Comparison of ENCODE assay signal across 8 mouse cellular contexts in genomic region chr9:109055271-109056030, GRCm38 (mm10). TPM values are rescaled to one million over a fixed set of nuclear protein-coding genes. Genes with fewer than 3 reads are reported as not detected.
A peak's percentile ranks its signal among the peaks of the same experiment; 100 is the strongest.
DNase-seq lines count a peak whose midpoint lies in the region; ATAC-seq and TF ChIP-seq lines count a peak whose summit lies in the region.

No protein-coding gene starts in this region.

- WGBS in heart, embryonic 14.5 days, result 88% methylated on average over 12 of the region's 12 CpGs
- WGBS in forebrain, embryonic 15.5 days, result 89% methylated on average over 12 of the region's 12 CpGs
- WGBS in liver, embryonic 16.5 days (ENCODE audit: insufficient replicate concordance), result 79% methylated on average over 12 of the region's 12 CpGs

- peaks cover 59% of the 10 kb centered on the region for H3K36me3 ChIP-seq in heart, embryonic 14.5 days (ENCODE audit: control insufficient read depth, insufficient read depth, low read length)
- H3K36me3 ChIP-seq in G1E (replicated peaks), result peaks cover 72% of the 10 kb centered on the region
- peaks cover 25% of the 10 kb centered on the region for H3K36me3 ChIP-seq in forebrain, embryonic 15.5 days
- no peaks in the 10 kb centered on the region for H3K36me3 ChIP-seq in liver, embryonic 16.5 days (ENCODE audit: control insufficient read depth, insufficient read depth)

- no peak for TF ChIP-seq CTCF in G1E (IDR thresholded peaks at IDR 0.05; ENCODE audit: low read depth, low read length)

- H3K4me3 ChIP-seq in heart, embryonic 14.5 days (ENCODE audit: control insufficient read depth in 1 of 2, insufficient read depth in 1 of 2, low read depth in 1 of 2, low read length in 2 of 2), result peak overlapping the region; percentile 26 to 33
- peak overlapping the region; percentile 67 for H3K4me3 ChIP-seq in G1E (ENCODE audit: low read depth, low read length)
- peak overlapping the region; percentile 32 for H3K4me3 ChIP-seq in forebrain, embryonic 15.5 days
- H3K4me3 ChIP-seq in liver, embryonic 16.5 days (ENCODE audit: low read depth, low read length), result peak overlapping the region; percentile 46

- H3K4me2 ChIP-seq in heart, embryonic 14.5 days (ENCODE audit: low read length), result peak overlapping the region; percentile 61
- peak overlapping the region; percentile 38 for H3K4me2 ChIP-seq in forebrain, embryonic 15.5 days (replicated peaks)
- H3K4me2 ChIP-seq in liver, embryonic 16.5 days (ENCODE audit: low read depth, low read length), result peak overlapping the region; percentile 56

- peak overlapping the region; percentile 45 to 75 for H3K27ac ChIP-seq in heart, embryonic 14.5 days (replicated peaks in 1 of 2; ENCODE audit: control insufficient read depth in 1 of 2, insufficient read depth in 1 of 2, low read depth in 2 of 2, low read length in 2 of 2)
- H3K27ac ChIP-seq in forebrain, embryonic 15.5 days (replicated peaks), result peak overlapping the region; percentile 53; the same call in 1 of the 2 replicates
- H3K27ac ChIP-seq in liver, embryonic 16.5 days (ENCODE audit: low read length), result 0 out of 2 replicates have a peak overlapping the region, but pooled peaks have one; percentile 41

- no peak for DNase-seq in heart, adult 8-10 months (ENCODE audit: low spot score)
- DNase-seq in G1E (ENCODE audit: low spot score), result no peak
- DNase-seq in MN1 (ENCODE audit: low spot score), result no peak
- no peak for DNase-seq in right cerebral cortex, postnatal 36 days (ENCODE audit: low spot score in 2 of 2)

- no peaks in the 10 kb centered on the region for H3K27me3 ChIP-seq in heart, embryonic 14.5 days (ENCODE audit: control insufficient read depth, insufficient read depth, low read length)
- H3K27me3 ChIP-seq in G1E (ENCODE audit: insufficient read depth, low read length), result no peaks in the 10 kb centered on the region
- no peaks in the 10 kb centered on the region for H3K27me3 ChIP-seq in forebrain, embryonic 15.5 days
- H3K27me3 ChIP-seq in liver, embryonic 16.5 days (ENCODE audit: control insufficient read depth, insufficient read depth, low read depth, low read length), result no peaks in the 10 kb centered on the region

- peak overlapping the region; percentile 57 for H3K9ac ChIP-seq in heart, embryonic 14.5 days (ENCODE audit: low read length)
- peak overlapping the region; percentile 14; the same call in 1 of the 2 replicates for H3K9ac ChIP-seq in forebrain, embryonic 15.5 days (replicated peaks)
- peak overlapping the region; percentile 29 for H3K9ac ChIP-seq in liver, embryonic 16.5 days (ENCODE audit: low read depth, low read length)

- H3K9me3 ChIP-seq in heart, embryonic 14.5 days (ENCODE audit: control insufficient read depth, low read length), result no peaks in the 10 kb centered on the region
- no peaks in the 10 kb centered on the region for H3K9me3 ChIP-seq in G1E (replicated peaks)
- H3K9me3 ChIP-seq in forebrain, embryonic 15.5 days, result no peaks in the 10 kb centered on the region
- no peaks in the 10 kb centered on the region for H3K9me3 ChIP-seq in liver, embryonic 16.5 days (replicated peaks; ENCODE audit: control insufficient read depth, low read length)

- no peak for ATAC-seq in heart, embryonic 14.5 days (ENCODE audit: insufficient number of reproducible peaks, insufficient read depth, low FRiP score, low read depth)
- no peak for ATAC-seq in G1E (ENCODE audit: extremely low read depth, insufficient number of reproducible peaks, low FRiP score, poor library complexity, severe bottlenecking)
- ATAC-seq in forebrain, embryonic 15.5 days (replicated peaks), result no peak
- no peak for ATAC-seq in liver, embryonic 16.5 days (ENCODE audit: low read depth)
- no peak for ATAC-seq in megakaryocyte-erythroid progenitor cell, adult 5-6 weeks (replicated peaks; ENCODE audit: low FRiP score, low TSS enrichment, poor library complexity, severe bottlenecking)

- peaks cover 11 to 24% of the 10 kb centered on the region in 2 experiments for H3K4me1 ChIP-seq in heart, embryonic 14.5 days (ENCODE audit: control insufficient read depth in 2 of 2, insufficient read depth in 2 of 2, low read length in 2 of 2)
- H3K4me1 ChIP-seq in G1E (ENCODE audit: insufficient read depth, low read depth, low read length), result peaks cover 84% of the 10 kb centered on the region
- H3K4me1 ChIP-seq in forebrain, embryonic 15.5 days, result peaks cover 22% of the 10 kb centered on the region
- peaks cover 27% of the 10 kb centered on the region for H3K4me1 ChIP-seq in liver, embryonic 16.5 days (ENCODE audit: control insufficient read depth, low read depth, low read length)

RNA-seq across cellular contexts. Expression of gene Trex1, which starts 4.1 kb away (rescaled TPM):
- polyA plus RNA-seq in heart, embryonic 14.5 days (2014; fragmentation: Nextera tagmentation; extraction: Ambion mirVana), result 8.1 TPM in 2 replicates
- total RNA-seq in heart, adult 8-10 months (2022), result 10 to 100 TPM; 16.3 to 19.2 (median 17.6) TPM
- total RNA-seq in G1E (2014; fragmentation: Nextera tagmentation) (9.6 and 14.4 TPM in 2 replicates), G1E (2017) (12.2 and 19.6 TPM in 2 replicates)
- 15.1 and 27.4 TPM in 2 replicates for polyA plus RNA-seq in G1E (2012)
- polyA plus RNA-seq in forebrain, embryonic 15.5 days (2015; fragmentation: Nextera tagmentation; extraction: Ambion mirVana), result 16.5 and 16.7 TPM in 2 replicates
- 7.4 and 8.8 TPM in 2 replicates for polyA plus RNA-seq in liver, embryonic 16.5 days (2015; fragmentation: Nextera tagmentation; extraction: Ambion mirVana)
- total RNA-seq in megakaryocyte-erythroid progenitor cell, adult 5-6 weeks (2014; fragmentation: Nextera tagmentation), result 17.1 and 29.7 TPM in 2 replicates
- total RNA-seq in megakaryocyte-erythroid progenitor cell, adult 5-6 weeks (2017), result 4.7 and 5.1 TPM in 2 replicates

RNA-seq across cellular contexts. Expression of gene Shisa5, which starts 17.1 kb away (rescaled TPM):
- polyA plus RNA-seq in heart, embryonic 14.5 days (2014; fragmentation: Nextera tagmentation; extraction: Ambion mirVana), result 51.9 and 54.3 TPM in 2 replicates
- 10 to 100 TPM; 30.1 to 36.9 (median 33.7) TPM for total RNA-seq in heart, adult 8-10 months (2022)
- total RNA-seq in G1E (2014; fragmentation: Nextera tagmentation) (17.1 and 24.2 TPM in 2 replicates), G1E (2017) (50.0 and 50.6 TPM in 2 replicates)
- 207 and 259 TPM in 2 replicates for polyA plus RNA-seq in G1E (2012)
- 48.0 and 49.0 TPM in 2 replicates for polyA plus RNA-seq in forebrain, embryonic 15.5 days (2015; fragmentation: Nextera tagmentation; extraction: Ambion mirVana)
- polyA plus RNA-seq in liver, embryonic 16.5 days (2015; fragmentation: Nextera tagmentation; extraction: Ambion mirVana), result 20.9 and 23.2 TPM in 2 replicates
- 52.0 and 52.8 TPM in 2 replicates for total RNA-seq in megakaryocyte-erythroid progenitor cell, adult 5-6 weeks (2014; fragmentation: Nextera tagmentation)
- 37.6 and 74.5 TPM in 2 replicates for total RNA-seq in megakaryocyte-erythroid progenitor cell, adult 5-6 weeks (2017)

RNA-seq across cellular contexts. Expression of gene Atrip, which starts 18.5 kb away (rescaled TPM):
- polyA plus RNA-seq in heart, embryonic 14.5 days (2014; fragmentation: Nextera tagmentation; extraction: Ambion mirVana), result 17.5 and 19.9 TPM in 2 replicates
- total RNA-seq in heart, adult 8-10 months (2022), result 1 to 10 TPM; 8.1 to 9.4 (median 8.5) TPM
- total RNA-seq in G1E (2014; fragmentation: Nextera tagmentation) (16.4 and 17.9 TPM in 2 replicates), G1E (2017) (18.1 and 22.8 TPM in 2 replicates)
- 8.5 and 9.2 TPM in 2 replicates for polyA plus RNA-seq in G1E (2012)
- polyA plus RNA-seq in forebrain, embryonic 15.5 days (2015; fragmentation: Nextera tagmentation; extraction: Ambion mirVana), result 32.0 and 36.5 TPM in 2 replicates
- 8.5 and 8.8 TPM in 2 replicates for polyA plus RNA-seq in liver, embryonic 16.5 days (2015; fragmentation: Nextera tagmentation; extraction: Ambion mirVana)
- total RNA-seq in megakaryocyte-erythroid progenitor cell, adult 5-6 weeks (2014; fragmentation: Nextera tagmentation), result 14.9 and 26.3 TPM in 2 replicates
- 9.8 and 19.2 TPM in 2 replicates for total RNA-seq in megakaryocyte-erythroid progenitor cell, adult 5-6 weeks (2017)

RNA-seq across cellular contexts. Expression of gene Ccdc51, which starts 26.8 kb away (rescaled TPM):
- 13.9 and 14.0 TPM in 2 replicates for polyA plus RNA-seq in heart, embryonic 14.5 days (2014; fragmentation: Nextera tagmentation; extraction: Ambion mirVana)
- total RNA-seq in heart, adult 8-10 months (2022), result 10 to 100 TPM; 10.5 to 13.4 (median 12.7) TPM
- 4.7 and 5.0 TPM in 2 replicates for total RNA-seq in G1E (2014; fragmentation: Nextera tagmentation)
- 16.0 and 16.8 TPM in 2 replicates for total RNA-seq in G1E (2017)
- polyA plus RNA-seq in G1E (2012), result 8.0 and 8.8 TPM in 2 replicates
- 17.3 and 18.4 TPM in 2 replicates for polyA plus RNA-seq in forebrain, embryonic 15.5 days (2015; fragmentation: Nextera tagmentation; extraction: Ambion mirVana)
- 10.0 and 11.9 TPM in 2 replicates for polyA plus RNA-seq in liver, embryonic 16.5 days (2015; fragmentation: Nextera tagmentation; extraction: Ambion mirVana)
- total RNA-seq in megakaryocyte-erythroid progenitor cell, adult 5-6 weeks (2014; fragmentation: Nextera tagmentation), result 12.2 and 17.1 TPM in 2 replicates
- total RNA-seq in megakaryocyte-erythroid progenitor cell, adult 5-6 weeks (2017), result 14.2 and 16.6 TPM in 2 replicates

RNA-seq across cellular contexts. Expression of gene Tma7, which starts 26.9 kb away (rescaled TPM):
- polyA plus RNA-seq in heart, embryonic 14.5 days (2014; fragmentation: Nextera tagmentation; extraction: Ambion mirVana), result 611 and 670 TPM in 2 replicates
- total RNA-seq in heart, adult 8-10 months (2022), result 100 to 1,000 TPM; 220 to 257 (median 236) TPM
- total RNA-seq in G1E (2014; fragmentation: Nextera tagmentation) (133 and 230 TPM in 2 replicates), G1E (2017) (413 and 422 TPM in 2 replicates)
- 429 and 438 TPM in 2 replicates for polyA plus RNA-seq in G1E (2012)
- 568 and 598 TPM in 2 replicates for polyA plus RNA-seq in forebrain, embryonic 15.5 days (2015; fragmentation: Nextera tagmentation; extraction: Ambion mirVana)
- polyA plus RNA-seq in liver, embryonic 16.5 days (2015; fragmentation: Nextera tagmentation; extraction: Ambion mirVana), result 259 and 313 TPM in 2 replicates
- 418 and 530 TPM in 2 replicates for total RNA-seq in megakaryocyte-erythroid progenitor cell, adult 5-6 weeks (2014; fragmentation: Nextera tagmentation)
- 113 and 115 TPM in 2 replicates for total RNA-seq in megakaryocyte-erythroid progenitor cell, adult 5-6 weeks (2017)
